Mouse (Mus musculus): ENCODE results near the gene Ctrl. TPM values are rescaled to one million over a fixed set of nuclear protein-coding genes. Genes with fewer than 3 reads are reported as not detected.

The Ctrl gene
- total RNA-seq, 2 experiments from 2014 or later: 0.85 to 0.96 TPM

DNA sequence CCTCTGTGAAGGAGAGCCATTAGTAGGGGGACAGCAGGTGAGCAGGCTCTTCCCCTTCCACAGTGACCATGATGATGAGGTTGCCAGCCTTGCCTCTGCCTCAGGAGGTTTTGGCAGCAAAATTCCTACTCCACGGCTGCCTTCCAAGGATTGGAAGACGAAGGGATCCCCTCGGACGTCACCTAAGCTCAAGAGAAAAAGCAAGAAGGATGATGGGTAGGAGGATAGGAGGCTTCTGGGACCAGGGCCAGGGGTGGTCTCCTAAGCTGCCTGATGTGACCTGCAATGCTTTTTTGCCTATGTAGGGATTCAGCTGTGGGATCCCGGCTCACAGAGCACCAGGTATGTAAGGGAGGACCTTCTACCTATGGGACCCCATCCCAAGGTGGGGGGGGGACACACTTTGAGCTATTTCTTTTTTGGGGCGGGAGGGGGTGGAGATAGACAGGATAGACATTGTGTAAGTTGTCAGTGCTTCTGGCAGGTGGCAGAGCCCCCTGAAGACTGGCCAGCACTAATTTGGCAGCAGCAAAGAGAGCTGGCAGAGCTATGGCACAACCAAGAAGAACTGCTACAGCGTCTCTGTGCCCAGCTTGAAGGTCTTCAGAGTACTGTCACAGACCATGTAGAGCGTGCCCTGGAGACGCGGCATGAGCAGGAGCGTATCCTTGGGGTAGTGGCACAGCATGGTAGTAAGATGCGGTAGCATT, 43.8 kb downstream of the Ctrl start:
- DNase-seq (ENCODE audit: low spot score in 2 of 2): no peak
- intact Hi-C loops (cut with DNase I): no loop called here

Small RNA genes within 50 kb of the gene (microRNA-seq; reads per million reads assigned to microRNA genes)
- gene Mir7074: 0 to 0.67 reads per million in 2 experiments

Other genes starting within 250 kb of the Ctrl start
- gene Carmil2, start 247.6 kb downstream of the Ctrl start, total RNA-seq (2021): 10 to 100 TPM; 58.0 to 61.9 TPM
- gene Acd, start 232.8 kb downstream of the Ctrl start, total RNA-seq (2021): 10 to 100 TPM; 44.5 to 51.9 TPM
- gene Pard6a, start 232.7 kb downstream of the Ctrl start, total RNA-seq (2021): 10 to 100 TPM; 41.2 to 46.6 TPM
- under 1 TPM; 0.53 to 0.60 TPM for gene 4933405L10Rik, start 226.2 kb downstream of the Ctrl start, total RNA-seq (2021)
- gene Enkd1, start 225.7 kb downstream of the Ctrl start, total RNA-seq (2021): 1 to 10 TPM; 8.7 to 9.8 TPM
- gene Gfod2, start 175.2 kb downstream of the Ctrl start, total RNA-seq (2021): 10 to 100 TPM; 22.0 to 25.5 TPM
- 10 to 100 TPM; 24.4 to 25.8 TPM for gene Ranbp10, start 106.5 kb downstream of the Ctrl start, total RNA-seq (2021)
- gene Tsnaxip1, start 106.1 kb downstream of the Ctrl start, total RNA-seq (2021): not detected
- gene Cenpt, start 80.6 kb downstream of the Ctrl start, total RNA-seq (2021): 10 to 100 TPM; 14.0 to 16.6 TPM
- gene Thap11, start 78.7 kb downstream of the Ctrl start, total RNA-seq (2021): 10 to 100 TPM; 40.0 to 40.4 TPM
- gene Nutf2, start 73.3 kb downstream of the Ctrl start, total RNA-seq (2021): 10 to 100 TPM; 21.8 to 32.1 TPM
- 10 to 100 TPM; 58.1 to 62.9 TPM for gene Edc4, start 53.0 kb downstream of the Ctrl start, total RNA-seq (2021)
- 1 to 10 TPM; 3.1 to 3.2 TPM for gene Nrn1l, start 40.3 kb downstream of the Ctrl start, total RNA-seq (2021)
- 1 to 10 TPM; 8.1 to 8.5 TPM for gene Pskh1, start 33.4 kb downstream of the Ctrl start, total RNA-seq (2021)
- 10 to 100 TPM; 84.9 to 92.0 TPM for gene Psmb10, start 4.6 kb upstream of the Ctrl start, total RNA-seq (2021)
- gene Lcat, start 9.5 kb upstream of the Ctrl start, total RNA-seq (2021): 10 to 100 TPM; 28.0 to 32.5 TPM
- 10 to 100 TPM; 20.0 to 23.3 TPM for gene Slc12a4, start 32.2 kb upstream of the Ctrl start, total RNA-seq (2021)
- not detected for gene Dpep3, start 45.6 kb upstream of the Ctrl start, total RNA-seq (2021)
- 10 to 100 TPM; 16.7 to 18.9 TPM for gene Dus2, start 57.5 kb upstream of the Ctrl start, total RNA-seq (2021)
- not detected for gene Dpep2nb, start 72.1 kb upstream of the Ctrl start, total RNA-seq (2021)
- 10 to 100 TPM; 12.8 to 13.8 TPM for gene Ddx28, start 78.0 kb upstream of the Ctrl start, total RNA-seq (2021)
- gene Nfatc3, start 125.0 kb upstream of the Ctrl start, total RNA-seq (2021): 10 to 100 TPM in 1 of 2 experiments, 1 to 10 TPM in 1; 9.3 to 12.2 TPM
- gene Esrp2, start 203.1 kb upstream of the Ctrl start, total RNA-seq (2021): not detected
- 10 to 100 TPM; 25.4 to 27.5 TPM for gene Pla2g15, start 216.5 kb upstream of the Ctrl start, total RNA-seq (2021)
- gene Slc7a6, start 235.0 kb upstream of the Ctrl start, total RNA-seq (2021): 10 to 100 TPM; 27.6 to 32.4 TPM